Mouse (Mus musculus): ENCODE measurements around the gene Numb. TPM values are rescaled to one million over a fixed set of nuclear protein-coding genes. Genes with fewer than 3 reads are reported as not detected.
"Not testable (repeated sequence)": the region's sequence is repeated elsewhere in the genome, so short reads cannot be mapped to it uniquely, and the experiment has no call there.

Gene Numb
- total RNA-seq (2015; ENCODE audit: low replicate concordance): 3.8 and 10.9 TPM in 2 replicates
- total RNA-seq (2017; ENCODE audit: low replicate concordance): 8.5 and 13.6 TPM in 2 replicates

DNA sequence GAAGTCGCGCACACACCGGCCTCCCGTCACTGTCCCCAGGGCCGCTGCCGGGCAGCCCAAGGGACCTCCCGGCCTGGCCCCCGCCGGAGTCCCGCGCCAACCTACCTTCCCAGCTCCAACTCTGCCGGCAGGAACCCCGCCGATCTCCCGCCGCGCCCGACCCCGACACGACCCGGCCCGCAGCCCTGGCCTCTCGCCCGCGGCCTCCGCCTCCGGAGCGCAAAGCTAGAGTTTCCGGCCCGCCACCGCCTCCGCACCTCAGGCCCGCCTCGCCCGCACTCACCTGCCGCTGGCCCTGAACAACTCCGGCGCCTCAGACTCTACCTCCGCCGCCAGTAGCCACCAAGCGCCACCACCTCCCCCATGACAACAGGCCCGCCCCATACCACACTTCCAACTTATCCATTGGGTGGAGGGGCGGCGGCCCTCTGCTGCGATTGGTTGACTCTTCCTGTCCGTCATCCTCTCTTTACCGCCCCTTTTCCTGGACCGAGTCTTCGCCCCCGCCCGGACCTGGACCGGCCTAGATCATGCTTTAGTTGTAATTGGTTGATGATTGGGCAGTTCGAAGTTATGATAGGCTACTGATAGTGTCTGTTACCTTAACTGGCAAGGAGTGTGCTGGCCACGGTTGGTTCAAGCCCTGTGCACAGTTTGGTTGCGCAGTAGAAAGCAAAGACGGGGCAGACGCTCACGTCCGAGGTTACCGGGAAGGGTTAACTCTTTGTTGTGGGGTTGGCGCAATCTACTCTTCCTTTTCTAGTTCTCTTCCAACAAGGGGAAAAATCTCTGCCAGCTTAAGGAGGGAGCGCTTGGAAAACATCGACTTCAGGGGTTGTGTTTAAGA, at the start of gene Numb:
Gene Numb, minus strand, starts transcription at position 400 of the 847 bp plus-strand sequence.
- peak; percentile 99 for ATAC-seq (replicated peaks; ENCODE audit: low FRiP score, poor library complexity, severe bottlenecking)

DNA sequence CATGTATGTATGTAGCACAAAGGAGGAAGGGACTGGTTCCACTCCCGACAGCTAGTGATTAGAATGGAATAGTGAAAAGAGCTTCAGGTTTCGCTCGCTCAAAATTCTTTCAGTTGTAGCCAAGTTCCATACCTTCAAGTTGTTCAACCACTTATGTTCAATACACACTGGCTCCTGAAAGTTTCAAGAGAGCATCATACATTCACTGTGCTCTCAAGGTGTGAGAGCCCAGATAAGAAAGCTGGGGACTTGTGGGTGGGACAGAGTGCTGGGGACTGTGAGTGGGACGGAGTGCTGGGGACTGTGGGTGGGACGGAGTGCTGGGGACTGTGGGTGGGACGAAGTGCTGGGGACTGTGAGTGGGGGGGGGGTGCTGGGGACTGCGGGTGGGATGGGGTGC, 43.5 kb upstream of the Numb start:
- ATAC-seq (replicated peaks; ENCODE audit: low FRiP score, poor library complexity, severe bottlenecking): no peak

DNA sequence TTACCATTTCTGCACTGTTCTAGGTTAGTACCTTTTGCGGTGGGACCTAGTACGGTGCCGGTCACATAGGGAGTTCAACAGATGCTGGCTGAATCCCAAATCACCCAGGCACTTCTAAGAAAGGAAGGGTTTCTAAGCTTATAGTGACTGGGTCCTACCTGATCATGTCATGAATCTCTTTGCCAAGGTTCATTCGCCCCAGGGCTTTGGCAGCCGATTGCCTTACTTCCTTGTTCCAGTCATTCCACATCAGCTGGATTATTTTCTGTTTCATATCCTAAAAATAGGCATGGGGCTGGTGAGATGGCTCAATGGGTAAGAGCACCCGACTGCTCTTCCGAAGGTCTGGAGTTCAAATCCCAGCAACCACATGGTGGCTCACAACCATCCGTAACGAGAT, 36.5 kb upstream of the Numb start:
- no peak for ATAC-seq (replicated peaks; ENCODE audit: low FRiP score, poor library complexity, severe bottlenecking)

DNA sequence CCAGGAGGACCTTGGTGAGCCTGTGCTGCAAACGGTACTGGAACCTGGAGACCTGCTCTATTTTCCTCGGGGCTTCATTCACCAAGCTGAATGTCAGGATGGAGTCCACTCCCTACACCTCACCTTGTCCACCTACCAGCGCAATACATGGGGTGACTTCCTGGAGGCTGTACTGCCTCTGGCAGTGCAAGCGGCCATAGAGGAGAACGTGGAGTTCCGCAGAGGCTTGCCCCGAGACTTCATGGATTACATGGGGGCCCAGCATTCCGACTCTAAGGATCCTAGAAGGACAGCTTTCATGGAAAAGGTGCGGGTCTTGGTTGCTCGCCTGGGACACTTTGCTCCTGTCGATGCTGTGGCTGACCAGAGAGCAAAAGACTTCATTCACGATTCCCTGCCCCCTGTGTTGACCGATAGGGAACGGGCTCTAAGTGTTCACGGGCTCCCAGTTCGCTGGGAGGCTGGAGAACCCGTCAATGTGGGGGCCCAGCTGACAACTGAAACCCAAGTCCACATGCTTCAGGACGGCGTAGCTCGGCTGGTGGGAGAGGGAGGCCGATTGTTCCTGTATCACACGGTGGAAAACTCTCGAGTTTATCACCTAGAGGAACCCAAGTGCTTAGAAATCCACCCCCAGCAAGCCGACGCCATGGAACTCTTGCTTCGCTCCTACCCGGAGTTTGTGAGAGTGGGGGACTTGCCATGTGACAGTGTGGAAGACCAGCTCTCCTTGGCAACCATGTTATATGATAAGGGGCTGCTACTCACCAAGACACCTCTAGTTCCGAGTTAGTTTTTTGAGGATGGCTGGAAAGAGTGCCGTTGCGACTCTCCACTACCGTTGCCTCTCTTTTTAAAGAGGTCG, 30.2 kb upstream of the Numb start:
- ATAC-seq (replicated peaks; ENCODE audit: low FRiP score, poor library complexity, severe bottlenecking): peak; percentile 45; the same call in 1 of the 2 replicates

DNA sequence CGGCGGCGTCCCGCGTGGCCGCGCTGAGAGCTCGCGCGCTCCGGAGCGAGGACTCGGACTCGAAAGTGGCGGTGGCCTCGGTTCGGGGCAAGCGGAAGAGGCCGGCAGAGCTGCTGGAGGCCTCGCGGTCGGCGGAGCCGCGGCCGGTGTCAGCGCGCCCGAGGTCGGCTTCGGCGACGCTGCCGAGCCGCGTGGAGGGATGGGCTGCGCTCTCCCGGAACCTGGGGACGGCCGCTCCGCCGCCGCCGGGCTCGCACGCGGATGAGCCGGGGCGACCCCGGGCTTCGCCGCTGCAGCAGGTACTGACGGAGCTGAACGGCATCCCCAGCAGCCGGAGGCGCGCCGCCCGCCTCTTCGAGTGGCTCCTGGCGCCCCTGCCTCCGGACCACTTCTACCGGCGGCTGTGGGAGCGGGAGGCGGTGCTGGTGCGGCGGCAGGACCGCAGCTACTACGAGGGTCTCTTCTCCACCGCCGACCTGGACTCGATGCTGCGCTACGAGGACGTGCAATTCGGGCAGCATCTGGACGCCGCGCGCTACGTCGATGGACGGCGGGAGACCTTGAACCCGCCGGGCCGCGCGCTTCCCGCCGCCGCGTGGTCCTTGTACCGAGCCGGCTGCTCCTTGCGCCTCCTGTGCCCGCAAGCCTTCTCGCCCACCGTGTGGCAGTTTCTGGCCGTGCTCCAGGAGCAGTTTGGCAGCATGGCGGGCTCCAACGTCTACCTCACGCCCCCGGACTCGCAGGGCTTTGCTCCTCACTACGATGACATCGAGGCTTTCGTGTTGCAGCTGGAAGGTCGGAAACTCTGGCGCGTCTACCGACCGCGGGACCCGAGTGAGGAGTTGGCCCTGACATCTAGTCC, 29.3 kb upstream of the Numb start:
- peak; percentile 12; the same call in 1 of the 2 replicates for ATAC-seq (replicated peaks; ENCODE audit: low FRiP score, poor library complexity, severe bottlenecking)

DNA sequence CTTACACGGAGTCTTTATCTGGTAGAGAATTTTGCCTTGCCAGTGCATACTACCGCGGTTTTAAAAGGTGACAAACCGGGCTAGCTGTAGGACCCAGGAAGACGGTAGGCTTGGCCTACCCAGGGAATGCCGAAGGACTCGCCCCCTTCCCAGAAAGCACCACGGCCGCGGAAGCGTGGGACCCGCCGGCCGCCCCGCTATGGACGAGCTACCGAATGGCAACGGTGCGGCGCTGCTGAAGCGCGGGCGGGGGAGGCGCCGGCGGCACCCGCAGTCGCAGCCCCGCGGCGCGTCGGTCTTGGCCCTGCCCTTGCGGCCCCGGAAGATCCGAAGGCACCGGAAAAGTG, 28.7 kb upstream of the Numb start, which contains the start of gene Riox1:
Gene Riox1, plus strand, starts transcription at position 116 of the 347 bp plus-strand sequence.
- ATAC-seq (replicated peaks; ENCODE audit: low FRiP score, poor library complexity, severe bottlenecking): peak; percentile 60

DNA sequence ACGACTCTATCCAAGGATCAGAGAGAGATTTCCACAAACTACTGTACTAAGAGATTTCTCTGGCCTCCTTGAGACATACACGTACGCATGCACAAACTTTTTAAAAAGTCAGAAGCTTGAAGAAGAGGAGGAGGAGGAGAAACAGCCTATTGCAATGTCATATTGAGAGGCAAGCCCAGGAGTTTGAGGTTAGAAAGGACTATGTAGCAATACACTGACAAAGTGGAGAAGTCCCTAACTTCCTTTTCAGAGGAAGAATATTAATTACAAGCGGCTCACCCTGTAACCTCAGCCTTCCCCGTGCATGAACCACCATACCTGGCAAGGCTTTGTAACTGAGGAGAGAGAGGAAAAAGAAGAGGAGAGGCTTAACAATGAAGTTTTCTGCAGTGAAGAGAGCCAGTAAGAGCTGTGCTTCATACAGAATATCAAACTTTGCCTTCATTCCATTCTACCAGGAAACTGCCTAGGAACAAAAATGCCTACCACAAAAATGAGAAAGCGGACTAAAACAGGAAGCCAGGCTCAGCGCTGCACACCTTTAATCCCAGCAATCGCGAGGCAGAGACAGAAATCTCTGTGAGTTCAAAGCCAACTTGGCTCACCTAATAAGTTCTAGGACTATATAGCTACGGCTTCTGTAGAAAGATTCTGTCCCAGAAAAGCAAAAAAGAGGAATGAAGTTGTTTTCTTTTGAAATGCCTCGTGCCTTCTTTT, 28.2 kb upstream of the Numb start:
- ATAC-seq (replicated peaks; ENCODE audit: low FRiP score, poor library complexity, severe bottlenecking): no peak

DNA sequence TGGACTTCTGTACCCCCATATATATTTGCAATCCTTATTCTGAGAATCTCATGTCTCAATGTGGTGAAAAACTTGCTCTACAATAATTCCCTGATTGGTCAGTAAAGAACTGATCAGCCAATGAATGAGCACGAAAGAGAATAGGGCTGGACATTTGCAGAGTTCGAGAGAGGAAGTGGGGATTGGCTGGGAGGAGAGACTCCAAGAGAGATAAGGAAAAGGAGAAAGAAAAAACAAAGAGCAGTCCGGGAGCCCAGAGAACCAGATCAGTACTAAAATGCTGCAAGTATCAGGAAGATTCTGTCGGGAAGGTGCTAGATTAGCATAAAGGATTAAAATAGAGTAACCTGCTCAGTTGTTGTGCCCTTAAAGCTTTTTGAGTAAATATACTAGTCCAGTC, 27.3 kb upstream of the Numb start:
- no peak for ATAC-seq (replicated peaks; ENCODE audit: low FRiP score, poor library complexity, severe bottlenecking)

DNA sequence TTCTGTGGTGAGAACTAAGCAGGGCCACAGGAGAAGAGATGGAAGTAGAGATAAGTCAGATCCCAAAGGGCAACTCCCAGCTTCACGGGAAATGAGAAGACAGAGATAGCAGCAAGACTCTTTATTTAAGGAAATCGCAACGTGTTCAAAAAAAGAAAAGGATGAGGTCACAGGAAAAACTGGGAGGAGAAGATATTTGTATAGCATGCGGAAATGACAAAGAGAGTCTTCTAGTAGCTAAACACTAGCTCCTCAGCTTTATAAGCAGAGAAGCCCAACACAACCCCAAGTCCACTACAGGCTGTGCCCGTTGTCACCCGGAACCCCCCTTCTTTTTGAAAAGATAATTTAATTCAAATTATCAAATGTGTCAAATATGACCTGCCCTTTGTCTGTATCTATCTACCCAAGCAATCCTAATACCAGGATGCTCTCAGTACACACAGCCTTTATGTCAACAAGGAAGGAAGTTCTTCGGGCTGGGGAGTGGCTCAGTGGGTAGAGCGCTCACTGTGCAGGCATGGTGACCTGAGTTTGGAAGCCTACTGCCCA, 25.6 kb upstream of the Numb start:
- no peak for ATAC-seq (replicated peaks; ENCODE audit: low FRiP score, poor library complexity, severe bottlenecking)

DNA sequence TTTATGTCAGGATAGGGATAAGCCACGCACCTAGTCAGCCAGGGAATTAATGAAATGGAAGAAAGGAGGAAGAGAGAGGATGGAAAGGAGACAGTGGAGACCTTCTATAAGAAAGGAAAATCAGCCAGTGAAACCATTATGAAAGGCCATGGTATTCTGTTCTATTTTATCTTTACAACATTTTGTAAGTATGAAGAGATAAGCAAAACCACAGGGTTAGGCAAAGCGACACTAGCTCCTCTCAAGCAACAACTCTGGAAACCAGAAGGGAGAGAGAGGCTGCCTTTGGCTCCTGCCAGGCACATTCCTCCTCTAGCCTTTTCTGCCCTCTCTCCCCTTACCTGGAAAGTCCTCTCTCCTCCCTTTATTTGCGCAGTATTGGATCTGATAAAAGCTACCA, 20.2 kb upstream of the Numb start:
- no peak for ATAC-seq (replicated peaks; ENCODE audit: low FRiP score, poor library complexity, severe bottlenecking)

DNA sequence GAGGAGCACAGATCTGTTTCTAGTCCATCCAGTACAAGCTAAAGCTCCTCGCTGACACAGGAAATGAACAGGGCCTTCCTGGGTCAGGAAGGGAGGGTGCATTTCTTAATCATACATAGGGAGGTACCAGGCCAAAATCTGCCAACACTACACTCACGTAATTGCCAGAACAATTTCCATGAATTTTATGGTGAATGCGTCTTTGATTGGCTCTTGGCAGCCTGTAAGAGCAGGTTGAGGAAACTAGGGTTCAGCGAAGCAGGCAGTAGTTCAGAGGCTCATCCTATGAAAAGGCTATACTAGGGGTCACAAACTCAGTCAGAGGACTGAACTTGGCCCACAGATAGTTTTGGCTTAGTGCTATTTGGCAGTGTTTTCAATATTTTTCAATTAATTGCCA, 18.3 kb upstream of the Numb start:
- no peak for ATAC-seq (replicated peaks; ENCODE audit: low FRiP score, poor library complexity, severe bottlenecking)

DNA sequence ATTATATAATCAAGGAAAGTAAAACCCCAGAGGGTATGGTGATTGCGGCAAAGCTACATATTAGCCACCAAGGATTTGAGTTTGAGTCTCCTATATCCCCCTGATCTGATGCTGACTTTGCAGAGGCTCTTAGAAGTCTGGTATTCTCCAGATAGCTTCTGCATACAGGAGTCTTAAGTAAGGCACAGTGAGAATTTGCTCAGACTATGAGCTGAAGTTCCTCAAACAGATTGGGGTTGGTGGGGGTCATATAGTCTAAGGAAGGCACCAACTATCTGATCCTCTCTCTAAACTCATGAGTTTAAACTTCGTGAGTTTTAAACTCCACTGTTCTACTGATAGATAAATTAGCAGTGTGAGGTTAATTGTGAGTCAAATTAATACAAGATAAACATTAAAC, 17.6 kb upstream of the Numb start:
- no peak for ATAC-seq (replicated peaks; ENCODE audit: low FRiP score, poor library complexity, severe bottlenecking)

DNA sequence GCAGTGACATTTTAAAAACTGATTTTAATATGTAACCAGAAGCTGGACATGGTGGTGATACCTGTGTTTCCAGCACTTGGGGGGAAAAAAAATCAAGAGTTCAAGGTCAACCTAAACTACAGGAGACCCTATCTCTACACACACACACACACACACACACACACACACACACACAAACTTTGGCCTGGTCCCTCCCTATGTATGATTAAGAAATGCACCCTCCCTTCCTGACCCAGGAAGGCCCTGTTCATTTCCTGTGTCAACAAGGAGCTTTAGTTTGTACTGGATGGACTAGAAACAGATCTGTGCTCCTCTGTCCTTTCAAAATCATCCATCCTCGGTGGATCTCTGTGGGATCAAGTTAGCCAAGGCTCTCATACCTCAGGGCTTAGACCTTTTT, 16.9 kb upstream of the Numb start:
- ATAC-seq (replicated peaks; ENCODE audit: low FRiP score, poor library complexity, severe bottlenecking): not testable (repeated sequence)

DNA sequence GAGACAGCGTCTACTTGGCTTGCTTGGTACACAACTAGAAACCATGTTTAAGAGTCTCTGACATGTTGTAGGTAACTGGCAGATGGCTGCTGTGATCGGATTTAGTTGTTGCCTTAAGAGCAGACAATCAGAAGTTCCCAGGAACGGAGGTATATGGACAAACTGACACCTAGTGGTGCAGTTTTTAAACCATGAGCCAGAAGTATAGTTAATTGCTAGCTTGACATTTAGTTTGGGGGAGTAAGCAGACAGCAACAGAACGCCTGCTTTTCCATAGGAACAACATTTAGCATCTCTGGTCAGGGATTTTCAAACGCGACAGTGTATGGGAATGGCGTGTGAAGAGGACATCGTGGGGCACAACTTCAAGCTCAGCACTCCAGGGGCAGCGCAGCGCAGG, 15.9 kb upstream of the Numb start:
- ATAC-seq (replicated peaks; ENCODE audit: low FRiP score, poor library complexity, severe bottlenecking): no peak

DNA sequence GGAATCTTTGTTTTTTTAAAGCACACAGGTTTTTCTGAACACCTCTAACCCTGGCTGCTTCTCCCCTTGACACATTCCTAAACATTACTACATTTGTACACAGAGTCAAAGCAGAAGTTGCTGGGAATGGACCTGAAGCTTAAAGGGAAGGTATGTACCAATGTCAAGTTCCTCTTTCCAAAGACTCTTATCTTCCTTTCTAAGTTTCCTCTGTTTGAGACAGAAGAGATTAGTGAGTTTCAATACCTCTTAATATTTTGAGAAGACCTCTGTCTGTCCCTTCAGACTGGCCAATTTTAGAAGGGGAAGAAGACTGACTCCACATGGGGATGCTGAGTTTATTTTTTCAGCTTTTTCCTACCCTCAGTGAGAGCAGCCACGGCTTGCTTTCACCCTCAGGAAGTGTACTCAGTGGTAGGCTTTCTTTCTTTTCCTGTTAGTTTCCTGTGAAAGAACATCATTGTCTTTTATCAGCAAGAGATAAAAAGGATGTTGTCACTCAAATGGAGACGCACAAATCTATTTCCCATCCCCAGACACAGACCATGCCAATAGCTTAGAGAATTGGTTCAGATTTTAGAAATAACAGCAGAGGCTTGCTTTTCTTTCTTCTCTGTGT, 7.6 kb upstream of the Numb start:
- ATAC-seq (replicated peaks; ENCODE audit: low FRiP score, poor library complexity, severe bottlenecking): no peak

DNA sequence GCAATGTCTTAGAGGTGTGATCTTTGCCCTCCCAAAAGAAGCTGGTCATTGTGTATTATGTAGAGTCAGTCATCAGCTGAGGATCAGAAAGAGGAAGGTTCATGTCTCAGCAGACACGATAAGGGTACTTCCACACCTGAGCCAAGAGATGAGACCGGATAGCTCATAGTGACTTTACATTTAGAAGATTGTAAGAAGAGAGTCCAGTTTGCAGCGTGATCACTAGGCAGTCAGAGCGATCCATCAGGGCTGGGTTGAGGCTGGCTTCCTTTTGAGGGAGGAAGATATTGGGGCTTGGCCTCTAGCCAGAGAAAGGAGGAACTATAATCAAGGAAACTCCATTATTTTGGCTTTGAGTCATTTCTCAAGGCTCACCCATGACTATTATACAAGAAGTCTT, 6.0 kb upstream of the Numb start:
- ATAC-seq (replicated peaks; ENCODE audit: low FRiP score, poor library complexity, severe bottlenecking): no peak

DNA sequence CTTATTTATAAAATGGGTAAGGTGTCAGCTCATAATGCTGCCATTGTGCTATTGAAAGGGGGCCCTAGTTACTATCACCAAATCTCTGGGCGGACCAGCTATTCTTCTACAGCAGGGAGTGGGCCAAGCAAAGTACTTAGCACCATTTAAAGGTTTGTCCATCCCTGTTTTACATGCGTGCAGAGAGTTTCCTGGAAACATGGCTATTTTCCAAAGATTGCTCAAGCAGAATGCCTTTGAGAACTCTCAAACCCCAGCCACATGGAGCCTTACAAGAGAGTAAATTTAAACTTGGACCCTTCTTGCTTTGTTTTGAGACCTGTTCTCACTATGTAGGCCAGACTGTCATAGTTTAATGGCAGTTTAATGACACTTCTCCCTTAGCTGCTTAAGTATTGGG, 4.3 kb upstream of the Numb start:
- ATAC-seq (replicated peaks; ENCODE audit: low FRiP score, poor library complexity, severe bottlenecking): no peak

DNA sequence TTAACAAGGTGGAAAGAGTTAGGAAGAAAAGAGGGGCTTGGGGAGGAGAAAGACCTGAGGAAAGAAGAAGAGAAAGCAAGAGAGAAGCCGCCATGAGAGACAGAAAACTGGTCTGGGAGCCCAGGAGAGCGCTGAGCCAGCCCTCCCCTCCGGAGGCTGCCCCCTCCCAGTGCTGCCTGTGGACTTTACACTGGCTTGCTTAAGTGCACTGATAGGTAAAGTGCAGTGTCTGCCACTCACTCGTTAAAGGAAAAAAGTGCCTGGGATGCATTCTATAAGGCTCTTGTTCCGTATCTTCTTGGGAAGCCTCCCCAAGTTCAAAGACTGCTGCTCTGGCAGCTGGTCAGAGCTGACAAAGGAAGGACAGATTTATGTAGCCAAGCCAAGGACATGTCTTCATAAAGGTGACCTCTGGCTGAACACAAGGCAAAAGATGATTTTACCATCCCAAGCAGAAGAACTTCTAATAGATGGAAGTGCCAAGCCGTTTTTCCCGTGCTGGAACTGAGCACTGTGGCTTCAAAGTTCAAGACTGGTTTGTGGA, 3.5 kb upstream of the Numb start:
- ATAC-seq (replicated peaks; ENCODE audit: low FRiP score, poor library complexity, severe bottlenecking): no peak
